Mouse (Mus musculus) c-Kit-positive CD71-negative TER-119-negative erythroid progenitor cells, embryonic 14.5 days (primary cell): ENCODE measurements at regions not wholly inside any gene's neighbourhood (a gene's known extent, or its start where the extent isn't known, plus 50 kb on each side); places are given as distances from the start of the nearest gene placed in this dataset.

ENCODE experiments used
- DNase-seq: peaks from one replicate; pipeline ENCODE4 v3.0.0-alpha.2; 2013; ENCODE audit warnings: low read depth

DNA sequence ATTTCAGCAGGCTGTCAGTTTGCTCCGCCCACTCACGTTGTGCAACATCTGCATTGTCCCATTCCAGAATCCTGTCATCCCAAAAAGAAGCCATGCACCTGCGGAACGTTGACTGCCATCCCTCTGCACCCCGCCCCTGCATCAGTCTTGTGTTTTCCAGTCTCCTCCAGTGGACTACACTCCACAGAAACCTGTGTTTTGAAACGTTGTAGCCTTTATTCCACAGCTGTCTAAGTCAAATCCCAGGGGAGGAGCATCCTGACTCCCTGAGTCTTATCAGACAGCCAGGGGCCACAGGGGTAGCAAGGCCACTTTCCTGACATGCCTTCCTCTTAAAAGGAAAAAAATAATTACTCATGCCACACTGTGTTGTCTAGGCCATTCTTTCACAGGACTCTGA, 251.5 kb upstream of the Dio3 start:
- DNase-seq, result no peak

DNA sequence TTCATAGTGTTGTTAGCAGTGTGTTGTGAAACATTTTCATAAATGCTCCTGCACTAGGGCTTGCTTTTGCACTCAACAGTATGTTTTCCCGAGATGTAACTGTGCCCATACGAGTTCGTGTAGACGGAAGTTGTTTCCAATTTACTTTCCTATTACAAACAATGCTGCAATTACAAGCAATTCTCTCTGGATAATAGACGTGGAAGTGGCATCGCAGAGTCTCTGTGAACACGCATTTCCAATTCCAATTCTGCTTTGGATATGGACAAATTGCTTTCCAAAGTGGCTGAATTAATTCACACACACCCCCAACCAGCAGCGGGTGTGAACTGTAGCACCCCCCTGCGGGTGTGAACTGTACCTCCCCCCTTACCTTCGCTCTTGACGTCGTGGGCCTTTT, 250.9 kb upstream of the Dio3 start:
- no peak for DNase-seq

DNA sequence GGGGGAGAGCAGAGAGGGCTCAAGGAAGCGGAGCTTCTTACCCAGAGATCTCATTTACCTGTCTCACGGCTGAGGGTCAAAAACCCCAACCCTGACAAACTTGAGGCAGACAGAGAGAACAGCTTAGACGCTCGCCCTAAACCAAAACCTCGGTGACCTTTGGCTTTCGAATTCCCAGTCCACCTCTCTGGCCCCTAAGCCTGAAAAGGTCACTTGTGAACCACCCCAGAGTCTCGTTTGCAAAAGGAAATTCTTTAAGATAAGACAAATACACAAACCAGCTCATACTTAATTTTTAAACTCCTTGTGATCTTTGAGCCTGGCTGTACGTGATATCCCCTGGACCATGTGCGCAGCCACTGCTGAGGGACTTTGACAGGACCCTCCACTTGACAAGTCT, 250.2 kb upstream of the Dio3 start:
- no peak for DNase-seq

DNA sequence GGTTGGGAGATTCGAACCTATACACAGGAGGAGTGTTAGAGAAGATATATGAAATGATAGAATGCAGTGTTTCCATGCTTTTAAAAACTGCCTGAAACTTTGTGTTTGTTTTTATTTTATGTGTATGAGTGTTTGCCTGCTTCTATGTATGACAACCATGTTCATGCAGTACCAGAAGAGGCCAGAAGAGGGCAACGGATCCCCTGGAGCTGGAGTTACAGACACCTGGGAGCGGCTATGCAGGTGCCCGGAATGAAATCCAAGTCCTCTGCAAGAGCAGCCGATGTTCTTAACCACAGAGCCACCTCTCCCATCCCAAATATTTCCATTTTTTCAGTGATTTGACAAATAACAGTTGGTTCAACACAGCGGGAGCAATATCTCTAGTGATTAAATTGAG, 247.5 kb upstream of the Dio3 start:
- DNase-seq, result peak; percentile 13

DNA sequence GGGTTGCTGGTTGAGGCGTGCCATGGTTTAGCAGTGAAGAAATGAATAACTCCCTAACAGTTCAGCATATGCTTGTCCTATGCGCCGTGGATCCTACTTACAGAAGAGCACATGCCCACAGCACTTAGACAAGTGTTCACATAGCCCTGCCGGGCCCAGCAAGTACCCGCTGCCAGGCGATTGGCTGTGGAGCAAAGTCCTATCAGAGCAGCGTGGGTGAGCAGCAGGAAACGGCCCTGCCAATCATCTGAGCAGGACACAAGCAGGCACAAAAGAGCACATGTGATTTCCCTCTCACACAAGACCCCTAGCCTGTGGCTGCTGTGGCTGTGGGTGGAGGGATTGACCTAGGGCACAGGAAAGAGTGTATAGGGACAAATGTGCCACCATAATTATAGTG, 243.7 kb upstream of the Dio3 start:
- DNase-seq, result no peak

DNA sequence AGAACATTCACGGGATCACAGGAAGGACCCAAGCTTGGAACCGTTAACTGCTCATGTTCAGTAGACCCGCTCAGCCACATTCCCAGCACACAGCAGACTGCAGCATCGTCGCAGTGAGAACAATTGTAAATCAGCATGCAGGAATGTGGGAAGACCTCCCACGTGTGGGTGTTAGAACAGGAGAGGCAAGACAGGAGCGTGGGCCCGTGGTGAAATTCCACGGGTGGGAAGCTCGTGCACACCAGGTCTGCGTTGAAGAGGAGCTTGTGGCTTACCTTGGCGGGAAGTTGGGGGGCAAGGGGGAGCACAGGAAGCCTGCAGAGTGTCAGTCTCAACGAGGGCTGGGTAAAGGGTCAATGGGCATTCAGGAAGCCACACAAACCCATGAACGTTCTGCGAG, 238.2 kb upstream of the Dio3 start:
- DNase-seq, result no peak

DNA sequence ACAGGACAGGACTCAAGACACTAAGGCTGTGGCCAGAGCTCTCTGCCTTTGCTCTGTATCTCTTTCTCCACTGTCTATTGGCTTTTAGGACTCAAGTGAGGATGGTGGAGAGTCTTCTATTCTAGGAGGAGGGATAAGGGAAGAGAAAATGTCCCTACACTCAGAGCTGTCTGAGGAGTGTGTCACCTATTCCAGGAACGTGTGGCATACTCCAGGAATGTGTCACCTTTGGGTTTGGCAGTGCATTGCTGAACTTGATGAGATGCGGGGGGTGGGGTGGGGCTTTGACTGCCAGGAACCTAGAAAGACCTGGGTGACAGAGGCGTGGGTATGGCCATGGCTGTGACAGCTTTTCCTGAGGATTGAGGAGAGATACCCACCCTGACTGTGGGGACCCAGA, 237.1 kb upstream of the Dio3 start:
- no peak for DNase-seq

DNA sequence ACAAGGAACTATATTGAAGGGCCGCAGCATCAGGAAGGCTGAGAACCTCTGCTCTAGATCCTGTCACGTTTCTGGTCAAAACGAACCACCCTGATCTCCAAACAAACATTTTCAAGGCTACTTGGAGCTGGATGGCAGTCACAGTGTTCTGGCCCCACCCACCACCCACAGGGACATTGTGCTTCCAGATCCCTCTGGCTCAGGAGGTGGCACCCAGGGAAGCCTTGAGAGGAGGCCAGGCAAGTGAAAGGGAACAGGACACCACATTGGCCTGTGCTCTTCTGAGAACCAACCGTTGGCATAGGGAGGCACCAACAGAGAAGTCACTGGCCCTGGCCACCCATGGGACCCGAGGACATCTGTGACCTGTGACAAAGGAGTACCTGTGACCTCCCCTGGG, 234.6 kb upstream of the Dio3 start:
- no peak for DNase-seq

DNA sequence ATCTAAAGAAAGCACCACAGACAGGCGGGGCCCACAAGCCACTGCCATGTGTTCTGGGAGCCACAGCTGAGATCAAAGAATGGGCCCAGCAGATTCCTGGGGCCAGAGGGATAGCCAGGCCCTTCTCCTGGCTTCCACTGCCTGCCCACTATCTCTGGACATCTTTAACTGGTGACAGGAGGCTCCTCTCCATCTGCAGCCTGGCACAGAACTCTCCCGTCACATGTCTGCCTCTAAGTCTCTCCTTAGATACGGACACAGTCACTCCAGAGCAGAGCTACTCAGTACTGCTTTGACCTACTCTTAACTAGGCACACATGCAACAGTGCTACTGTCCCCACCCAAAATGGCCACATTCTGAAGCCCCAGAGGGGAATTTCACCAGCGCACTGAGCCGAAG, 234.1 kb upstream of the Dio3 start:
- no peak for DNase-seq

DNA sequence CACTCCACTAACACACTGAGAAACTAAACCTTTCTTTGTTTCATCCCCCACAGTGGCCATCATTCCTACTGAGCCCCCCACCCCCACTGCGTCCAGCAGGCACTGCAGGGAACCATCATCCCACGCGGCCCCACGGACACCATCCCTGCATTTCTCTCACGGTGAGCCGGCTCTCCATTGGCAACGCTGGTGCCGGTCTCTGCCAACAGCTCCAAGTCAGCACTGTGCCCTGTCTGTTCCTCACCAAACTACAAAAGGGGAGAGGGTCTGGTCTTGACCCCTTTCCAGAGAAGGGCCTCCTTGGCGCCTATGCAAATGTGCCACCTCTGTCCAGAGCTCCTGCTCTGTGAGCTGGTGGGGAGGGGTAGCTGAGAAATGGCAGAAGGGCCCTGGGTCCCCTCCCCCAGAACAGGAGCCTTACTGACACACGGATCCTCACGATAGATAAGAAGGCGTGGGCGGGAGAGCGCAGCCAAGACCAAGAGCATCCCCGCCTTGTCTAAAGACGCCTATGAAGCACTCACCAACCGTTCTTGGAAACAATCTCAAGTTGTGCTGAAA, 233.0 kb upstream of the Dio3 start:
- DNase-seq, result no peak

DNA sequence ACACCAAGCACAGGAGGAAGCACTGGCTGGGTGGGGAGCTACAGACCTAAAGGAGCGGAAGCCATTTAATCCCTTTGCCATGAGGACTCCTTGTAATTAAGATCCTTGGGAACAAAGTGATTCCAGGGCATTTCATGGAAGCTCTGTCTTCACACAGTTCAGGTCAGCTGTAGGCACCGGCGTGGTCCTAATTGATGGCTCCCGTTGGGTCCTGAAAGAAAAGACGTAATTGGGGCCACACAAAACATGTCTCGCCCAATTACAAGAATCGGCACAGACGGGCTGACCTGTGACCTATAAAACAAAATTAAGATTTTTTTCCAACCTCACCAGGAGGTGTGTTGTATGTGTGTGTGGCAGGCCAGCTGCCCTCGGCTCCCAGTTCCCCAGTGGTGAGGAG, 232.3 kb upstream of the Dio3 start:
- no peak for DNase-seq

DNA sequence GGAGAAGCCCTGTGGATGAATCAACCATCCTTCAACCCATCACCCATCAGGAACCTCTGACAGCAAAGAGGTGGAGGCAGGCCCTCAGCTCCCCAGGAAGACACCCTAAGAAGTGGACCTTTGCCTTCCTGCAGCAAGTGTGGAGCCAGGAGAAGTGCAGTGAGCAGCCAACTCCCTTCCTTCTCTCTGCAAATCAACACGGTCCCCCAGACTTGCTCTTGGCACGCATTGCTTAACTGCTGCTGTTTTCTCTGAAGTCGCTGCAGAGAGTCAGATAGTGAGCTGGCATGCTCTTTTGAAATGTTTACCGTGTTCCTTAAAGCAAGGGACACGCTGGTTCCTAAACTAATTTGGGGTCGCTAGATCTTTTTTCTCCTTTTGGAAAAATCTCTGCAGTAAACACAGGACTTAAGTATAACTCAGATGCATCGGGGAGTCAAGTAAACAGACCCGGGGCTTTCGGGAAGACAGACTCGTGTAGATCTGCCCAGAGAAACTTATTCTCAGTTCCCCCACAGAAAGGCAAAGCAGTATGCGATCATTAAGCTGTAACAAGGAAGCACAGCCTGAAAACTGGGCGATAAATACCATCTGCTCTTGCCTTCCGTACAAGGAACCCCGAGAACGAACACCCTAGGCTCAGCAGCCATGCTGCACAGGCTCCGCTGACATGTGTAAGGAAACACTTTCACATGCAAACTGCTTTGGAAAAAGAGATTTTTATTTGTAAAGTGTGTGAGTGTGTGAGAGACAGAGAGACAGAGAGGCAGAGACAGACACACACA, 231.2 kb upstream of the Dio3 start:
- DNase-seq, result no peak

DNA sequence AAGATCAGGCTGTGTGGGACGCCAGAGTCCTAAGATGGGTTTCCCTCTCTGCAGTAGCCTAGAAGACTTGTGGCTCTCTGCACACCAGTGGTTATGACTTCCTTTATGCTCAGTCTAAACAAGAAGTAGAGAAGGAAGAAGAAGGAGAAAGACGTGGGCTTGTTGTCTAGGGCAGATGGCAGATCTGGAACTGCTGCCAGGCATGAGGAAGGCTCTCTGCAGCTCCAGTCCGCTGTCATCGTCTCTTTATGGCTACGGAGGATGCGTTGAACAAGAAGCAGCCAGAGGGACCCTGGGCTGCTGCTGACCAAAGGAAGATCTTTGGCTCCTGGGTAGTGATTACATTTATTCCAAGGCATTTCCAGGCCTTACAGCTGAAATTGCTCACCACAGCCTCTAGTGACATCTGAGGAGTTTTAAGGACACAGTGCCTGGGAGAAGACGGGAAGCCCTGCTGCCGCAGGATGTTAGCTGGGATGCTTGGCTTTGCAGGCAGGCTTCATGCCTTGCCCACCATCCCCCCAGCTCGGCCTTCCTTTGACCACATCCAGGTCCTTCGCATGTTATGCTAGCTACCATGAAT, 229.6 kb upstream of the Dio3 start:
- DNase-seq, result no peak

DNA sequence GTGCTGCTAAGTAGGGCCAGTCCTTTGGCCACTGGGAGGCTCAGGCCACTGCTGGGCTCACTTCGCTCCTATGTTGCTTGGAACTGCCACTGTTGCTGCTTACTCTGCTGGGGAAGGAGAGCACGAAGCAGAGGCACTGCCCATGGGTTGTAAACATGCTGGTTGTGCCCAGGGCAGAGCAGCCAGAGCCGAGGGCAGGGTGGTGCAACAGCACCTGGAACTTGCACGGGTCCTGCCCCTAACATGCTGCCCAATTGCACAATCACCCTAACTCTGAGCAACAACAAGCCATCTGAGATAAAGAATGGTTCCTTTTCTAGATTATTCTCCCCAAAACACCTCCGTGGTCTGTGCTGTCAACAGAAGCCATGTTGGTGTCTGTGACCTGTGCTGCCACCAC, 219.5 kb upstream of the Dio3 start:
- DNase-seq, result no peak

DNA sequence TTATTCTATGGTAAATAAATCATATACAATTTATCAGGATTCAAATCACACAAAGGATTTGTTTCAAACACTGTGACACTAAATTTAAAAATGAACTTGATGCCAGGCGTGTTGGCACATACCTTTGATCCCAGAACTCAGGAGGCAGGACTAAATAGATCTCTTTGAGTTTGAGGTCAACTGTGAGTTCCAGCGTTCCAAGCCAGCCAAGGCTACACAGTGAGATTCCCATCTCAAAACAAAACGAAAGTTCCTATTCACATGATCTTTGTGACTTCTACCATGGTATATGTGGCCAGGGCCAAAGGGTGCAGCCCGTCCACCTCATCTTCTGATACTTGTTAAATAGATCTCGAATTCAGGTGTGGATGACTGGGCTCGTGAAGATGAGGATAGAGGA, 216.9 kb upstream of the Dio3 start:
- no peak for DNase-seq

DNA sequence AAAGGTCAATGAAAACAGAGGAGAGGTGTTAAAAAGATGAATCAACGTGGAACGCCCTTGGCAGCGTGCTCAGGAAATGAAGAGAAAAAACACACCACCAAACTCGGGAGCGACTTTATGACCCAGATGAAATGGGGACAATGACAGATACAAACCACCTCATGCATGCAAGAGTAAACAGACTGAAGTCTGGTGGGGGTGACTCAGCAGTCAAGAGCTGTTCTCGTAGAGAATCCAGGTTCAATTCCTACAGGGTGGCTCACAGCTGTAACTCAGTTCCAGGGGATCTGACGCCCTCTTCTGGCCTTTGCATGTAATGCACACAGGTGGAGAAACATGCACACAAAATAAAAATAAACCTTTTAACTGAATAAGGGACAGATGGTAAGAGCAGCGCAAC, 215.9 kb upstream of the Dio3 start:
- no peak for DNase-seq

DNA sequence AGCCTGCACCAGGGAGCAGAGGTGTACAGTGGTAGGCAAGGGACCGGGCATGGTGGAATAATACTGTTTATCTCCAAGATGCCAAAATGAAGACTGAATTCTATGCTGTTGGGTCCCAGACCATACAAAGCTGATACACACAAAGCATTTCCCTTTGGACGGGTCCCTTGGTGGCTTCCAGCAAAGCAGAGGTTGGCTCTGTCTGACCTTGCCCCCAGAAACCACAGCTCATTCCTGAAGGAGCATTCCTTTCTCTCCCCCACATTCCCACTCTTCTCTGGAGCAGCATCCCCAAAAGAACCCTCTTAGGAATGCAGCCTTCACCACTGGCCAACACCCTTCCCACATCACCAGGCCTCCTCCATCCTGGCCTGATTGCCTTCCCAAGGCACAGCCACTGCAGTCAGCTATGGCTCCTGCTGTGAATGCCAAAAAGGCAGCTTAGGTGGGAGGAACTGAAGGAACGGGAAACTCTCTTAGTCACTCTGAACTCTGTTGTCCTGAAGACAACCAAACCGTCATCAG, 212.4 kb upstream of the Dio3 start:
- DNase-seq, result no peak

DNA sequence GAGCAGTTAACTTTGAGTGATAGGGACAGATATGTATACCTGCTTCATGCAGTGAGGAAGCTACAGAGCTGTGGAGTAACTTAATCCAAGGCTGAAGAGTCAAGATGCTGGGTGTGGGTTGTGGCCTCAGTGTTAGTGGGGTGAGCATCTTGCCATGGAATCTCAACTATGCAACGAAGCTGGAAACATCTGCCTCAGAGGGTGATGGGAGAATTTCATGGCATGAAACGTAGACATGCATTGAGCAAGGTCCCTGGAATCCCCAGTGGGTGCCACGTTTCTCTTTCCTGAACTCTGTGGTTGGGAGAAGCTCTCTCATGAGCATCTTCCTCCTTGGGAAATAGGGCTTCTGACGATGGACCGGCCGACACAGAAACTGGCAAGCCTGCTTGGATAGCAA, 208.4 kb upstream of the Dio3 start:
- DNase-seq, result no peak

DNA sequence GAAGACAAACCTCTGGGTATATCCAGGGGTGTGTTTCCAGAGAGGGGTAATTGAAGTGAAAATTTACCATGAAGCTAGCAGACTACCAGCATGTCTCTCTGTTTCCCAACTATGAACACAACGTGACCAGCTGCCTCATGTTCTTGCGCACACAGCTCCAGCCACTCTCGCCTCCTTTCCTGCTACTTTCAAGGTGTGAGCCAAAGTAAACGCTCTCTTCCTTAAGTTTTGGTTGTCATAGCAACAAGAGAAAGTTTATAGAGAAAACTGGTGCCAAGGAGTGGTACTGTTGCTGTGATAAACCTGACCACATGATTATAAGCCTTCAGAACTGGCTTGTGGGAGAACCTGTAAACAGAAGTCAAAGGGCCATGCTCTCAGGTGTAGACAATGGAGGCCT, 207.0 kb upstream of the Dio3 start:
- DNase-seq, result no peak

DNA sequence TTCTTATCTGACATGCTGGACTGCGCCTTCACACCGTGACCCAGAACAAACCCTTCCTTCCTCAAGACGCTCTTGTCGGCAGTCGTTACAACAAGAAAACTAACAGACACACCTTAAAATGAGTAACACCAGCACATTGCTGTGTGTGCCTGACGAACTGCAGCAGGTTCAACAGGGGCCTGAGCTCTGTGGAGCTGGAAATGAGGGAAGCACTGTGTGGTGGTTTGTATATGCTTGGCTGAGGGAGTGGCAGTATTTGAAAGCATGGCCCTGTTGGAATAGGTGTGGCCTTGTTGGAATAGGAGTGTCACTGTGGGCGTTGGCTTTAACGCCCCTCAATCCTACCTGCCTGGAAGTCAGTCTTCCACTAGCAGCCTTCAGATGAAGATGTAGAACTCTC, 203.9 kb upstream of the Dio3 start:
- no peak for DNase-seq

DNA sequence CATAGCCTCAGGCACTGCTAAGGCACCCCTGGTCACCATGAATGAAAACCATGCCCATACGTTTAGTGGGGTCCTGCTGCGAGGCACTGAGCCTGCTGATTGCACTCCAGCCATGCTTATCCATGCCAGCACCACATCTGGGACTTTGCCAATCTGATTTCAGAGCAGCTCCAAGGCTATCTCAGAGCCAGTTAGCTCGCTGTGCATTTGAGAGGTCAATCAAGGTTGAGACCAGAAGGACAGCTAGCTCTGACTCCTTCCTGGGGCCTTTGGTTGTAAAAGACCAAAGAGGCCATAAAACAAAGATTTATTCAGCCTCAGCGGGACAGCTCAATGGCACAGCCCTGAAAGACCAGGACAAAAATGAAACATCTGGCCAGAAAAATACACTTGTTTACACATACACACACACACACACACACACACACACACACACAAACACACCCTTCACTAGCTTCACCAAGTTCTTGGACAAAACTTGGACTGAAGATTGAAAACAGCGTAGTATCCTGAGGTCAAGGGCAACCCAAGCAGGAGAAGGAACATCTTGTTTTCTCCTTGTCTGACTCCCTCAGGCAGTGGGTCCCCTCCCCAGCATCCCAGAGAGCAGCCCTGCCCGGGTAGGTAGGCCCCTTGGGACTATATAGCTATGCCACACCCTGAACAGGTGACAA, 201.5 kb upstream of the Dio3 start:
- no peak for DNase-seq

DNA sequence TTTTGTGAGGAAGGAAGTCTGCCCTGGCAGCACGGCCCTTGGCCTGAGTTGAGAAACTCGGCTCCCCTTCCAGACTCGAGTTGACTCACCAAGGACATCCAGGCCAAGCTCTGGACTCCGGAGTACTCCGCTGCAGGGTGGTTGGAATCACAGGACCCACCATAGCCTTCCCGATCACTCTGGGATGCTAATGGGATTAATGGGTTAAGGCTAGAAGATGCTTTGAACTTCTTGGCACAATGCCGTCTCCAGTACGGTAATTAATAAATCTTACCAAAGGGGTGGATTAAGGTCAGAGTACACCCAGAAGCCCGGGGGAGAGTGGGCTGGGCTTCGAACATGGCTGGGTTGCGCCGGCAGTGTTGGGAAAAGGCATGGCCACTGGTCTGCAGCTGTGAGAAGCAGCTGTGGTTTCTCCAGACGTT, 200.8 kb upstream of the Dio3 start:
- DNase-seq, result no peak
